Mouse (Mus musculus) lung, postnatal 14 days (tissue): Measurements from ENCODE around the gene Mdc1.

Source experiments
- DNase-seq: peaks from one replicate; pipeline ENCODE4 v3.0.0; 2021

The Mdc1 gene

DNA sequence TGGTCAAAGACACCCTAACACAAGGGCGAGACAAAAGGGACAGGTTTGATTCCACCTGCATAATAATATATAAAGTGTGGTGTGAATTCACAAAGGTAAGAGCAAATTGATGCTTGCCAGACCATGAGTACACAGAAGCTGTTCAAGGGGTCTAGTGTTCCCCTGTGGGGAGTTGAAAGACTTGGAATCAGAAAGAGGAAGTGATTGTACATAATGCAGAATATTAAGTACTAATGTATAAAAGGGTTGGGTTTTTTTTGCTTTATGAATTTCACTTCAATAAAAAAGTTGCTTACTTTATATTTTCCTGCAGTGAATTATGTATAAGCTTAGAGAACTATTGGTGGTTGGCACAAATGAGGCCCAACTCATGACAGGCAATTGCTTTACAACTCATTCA is 18.1 kb downstream of the Mdc1 start:
- DNase-seq = no peak

GRCm38 (mm10) chr17:35859835-35860234 is 18.5 kb downstream of the Mdc1 start:
- DNase-seq = no peak

DNA sequence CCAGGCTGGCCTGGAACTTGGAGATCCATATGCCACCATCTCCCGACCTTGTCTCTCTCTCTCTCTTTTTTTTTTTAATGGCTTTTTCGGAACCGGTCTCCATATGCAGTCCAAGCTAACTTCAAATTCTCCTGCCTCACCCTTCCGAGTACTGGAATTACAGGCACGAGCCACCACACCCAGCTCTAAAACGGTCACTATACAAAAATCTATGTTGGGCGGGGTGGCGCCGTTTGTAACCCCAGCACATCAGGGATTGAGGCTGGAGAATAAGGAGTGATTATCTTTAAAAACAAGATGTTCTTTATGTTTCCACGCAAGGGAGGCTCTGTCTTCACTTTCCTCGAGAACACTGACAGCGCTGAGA is 19.5 kb downstream of the Mdc1 start:
- DNase-seq = no peak

- peak; percentile 91 for DNase-seq
These were observed 20.0 kb downstream of the Mdc1 start, which contains the start of gene Nrm for GRCm38 (mm10) chr17:35861198-35861857. Gene Nrm (plus strand): TSS chr17:35861318.

DNA sequence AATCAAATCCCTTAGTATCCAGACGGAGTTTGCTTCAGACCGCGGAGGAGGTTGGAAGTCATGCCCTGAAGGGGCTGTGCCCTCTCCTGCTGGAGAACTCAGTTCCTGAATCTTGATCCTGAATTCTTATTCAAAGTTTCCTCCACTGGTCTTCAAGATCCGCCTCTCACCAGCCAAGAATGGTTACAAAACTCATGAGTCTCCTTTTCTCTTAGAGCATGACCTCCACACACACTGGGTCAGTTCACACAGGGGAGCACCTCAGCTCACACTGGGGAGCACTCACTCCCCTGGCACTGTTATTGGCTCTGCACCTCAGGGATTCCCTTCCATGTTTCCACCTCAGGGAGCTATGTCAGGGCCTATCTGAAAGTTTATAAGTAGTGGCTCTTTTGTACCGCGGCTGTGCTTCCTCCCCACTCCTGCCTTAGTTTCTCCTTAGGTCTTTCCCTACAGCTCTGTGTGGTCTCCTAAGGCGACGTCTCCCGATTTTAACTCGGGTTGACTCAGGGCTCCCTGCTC is 23.6 kb downstream of the Mdc1 start:
- DNase-seq = no peak

DNA sequence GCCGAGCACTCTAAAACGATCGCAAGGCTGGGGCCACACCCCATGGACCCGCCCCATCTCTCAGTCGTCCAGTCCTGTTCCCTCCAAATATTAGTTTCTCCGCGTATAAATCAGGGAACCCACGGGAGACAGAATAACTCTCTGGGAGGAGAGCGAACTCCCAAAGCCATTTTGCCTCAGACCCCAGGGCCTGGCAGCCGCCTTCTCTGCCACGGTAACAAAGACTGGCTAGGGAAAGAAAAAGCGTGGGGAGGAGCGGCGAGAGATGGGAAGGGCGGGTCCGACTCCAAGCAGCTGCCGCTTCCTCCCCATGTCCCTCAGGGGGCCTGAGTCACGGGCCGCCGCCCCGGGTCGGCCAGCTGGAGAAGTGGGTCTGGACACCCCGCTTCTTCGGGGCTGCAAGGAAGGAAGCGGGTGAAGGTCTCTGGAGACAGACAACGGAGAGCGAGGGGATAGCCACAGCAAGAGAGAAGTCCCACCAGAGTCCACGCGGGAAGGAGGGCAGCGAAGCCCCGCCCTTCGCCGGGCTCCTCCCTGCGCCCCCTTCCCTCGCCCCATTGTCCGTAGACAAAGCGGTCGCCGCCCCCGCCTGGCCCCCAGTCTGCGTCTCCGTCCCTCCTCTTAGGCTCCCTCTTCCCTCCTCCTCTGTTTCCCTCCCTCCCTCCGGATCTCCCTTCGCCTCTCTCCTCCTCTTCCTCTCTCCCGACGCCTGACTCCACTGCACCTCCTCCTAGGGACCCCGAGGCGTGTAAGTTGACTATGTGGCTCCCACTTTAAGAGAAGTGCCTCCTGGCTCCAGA is 24.4 kb downstream of the Mdc1 start, which contains the start of gene Ppp1r18:
Ppp1r18 (plus strand) TSS at position 113 of the 800 bp plus-strand sequence.
- peak; percentile 79 for DNase-seq

- peak; percentile 72 for DNase-seq
These were observed 25.0 kb downstream of the Mdc1 start for GRCm38 (mm10) chr17:35866281-35866831.

- peak; percentile 68 for DNase-seq
These were observed 25.9 kb downstream of the Mdc1 start for GRCm38 (mm10) chr17:35866911-35867890.

DNA sequence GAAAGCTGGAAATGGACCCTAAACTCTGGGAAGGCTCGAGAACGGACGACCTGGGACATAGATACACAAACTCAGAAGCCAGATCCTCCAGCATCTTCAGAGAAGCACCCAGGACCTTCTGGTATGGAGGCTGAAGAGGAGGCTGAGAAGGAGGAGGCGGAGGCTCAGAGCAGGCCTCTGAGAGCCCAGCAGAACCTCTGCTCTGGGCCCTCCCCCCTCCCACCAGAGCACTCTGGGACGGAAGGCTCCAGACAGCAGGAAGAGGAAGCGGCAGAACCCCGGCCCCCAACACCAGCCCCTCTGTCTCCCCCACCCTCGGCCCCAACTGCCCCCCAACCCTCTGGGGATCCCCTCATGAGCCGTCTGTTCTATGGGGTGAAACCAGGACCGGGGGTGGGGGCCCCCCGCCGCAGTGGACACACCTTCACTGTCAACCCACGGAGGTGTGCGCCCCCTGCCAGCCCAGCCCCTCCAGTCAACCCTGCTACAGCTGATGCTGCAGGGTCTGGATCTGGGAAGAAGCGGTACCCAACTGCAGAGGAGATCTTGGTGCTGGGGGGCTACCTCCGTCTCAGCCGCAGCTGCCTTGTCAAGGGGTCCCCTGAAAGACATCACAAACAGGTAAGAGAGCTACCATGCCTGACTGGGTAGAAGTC is 27.0 kb downstream of the Mdc1 start:
- peak; percentile 51 for DNase-seq

- DNase-seq = no peak
These were observed 27.6 kb downstream of the Mdc1 start for GRCm38 (mm10) chr17:35868961-35869345.

DNA sequence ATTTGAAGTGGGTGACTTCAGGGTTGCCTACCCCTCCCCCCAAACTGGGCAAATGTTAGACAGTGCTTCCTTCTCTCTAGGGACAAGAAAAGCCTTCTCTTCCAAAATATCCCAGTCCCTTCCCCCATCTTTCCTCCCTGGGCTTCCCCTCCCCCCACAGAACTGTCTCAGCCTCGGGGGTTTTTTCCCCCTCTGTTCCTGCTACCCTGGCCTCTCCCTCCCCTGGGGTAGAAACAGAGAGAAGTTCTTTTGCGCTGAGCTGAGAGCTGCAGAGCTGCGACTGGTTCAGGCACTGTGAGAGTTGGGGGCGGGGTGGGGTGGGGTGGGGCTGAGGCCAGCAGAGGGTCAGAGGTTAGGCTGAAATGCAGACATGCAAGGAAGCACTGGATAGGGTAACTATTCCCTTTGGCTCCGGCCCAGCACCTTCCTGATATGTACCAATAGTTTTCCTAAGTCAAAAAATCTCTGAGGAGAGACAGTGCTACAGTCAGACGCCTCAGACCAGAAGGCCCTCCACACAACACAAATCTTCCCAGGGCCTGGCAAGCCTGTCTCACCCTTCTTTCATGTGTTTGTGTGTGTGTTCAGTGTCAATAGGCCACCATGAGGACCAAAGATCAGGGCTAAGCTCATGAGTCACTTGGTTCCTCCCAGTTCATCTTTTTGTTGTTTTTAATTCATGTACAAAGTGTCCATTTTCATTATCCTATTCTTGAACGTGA is 28.2 kb downstream of the Mdc1 start:
- DNase-seq = peak; percentile 59

DNA sequence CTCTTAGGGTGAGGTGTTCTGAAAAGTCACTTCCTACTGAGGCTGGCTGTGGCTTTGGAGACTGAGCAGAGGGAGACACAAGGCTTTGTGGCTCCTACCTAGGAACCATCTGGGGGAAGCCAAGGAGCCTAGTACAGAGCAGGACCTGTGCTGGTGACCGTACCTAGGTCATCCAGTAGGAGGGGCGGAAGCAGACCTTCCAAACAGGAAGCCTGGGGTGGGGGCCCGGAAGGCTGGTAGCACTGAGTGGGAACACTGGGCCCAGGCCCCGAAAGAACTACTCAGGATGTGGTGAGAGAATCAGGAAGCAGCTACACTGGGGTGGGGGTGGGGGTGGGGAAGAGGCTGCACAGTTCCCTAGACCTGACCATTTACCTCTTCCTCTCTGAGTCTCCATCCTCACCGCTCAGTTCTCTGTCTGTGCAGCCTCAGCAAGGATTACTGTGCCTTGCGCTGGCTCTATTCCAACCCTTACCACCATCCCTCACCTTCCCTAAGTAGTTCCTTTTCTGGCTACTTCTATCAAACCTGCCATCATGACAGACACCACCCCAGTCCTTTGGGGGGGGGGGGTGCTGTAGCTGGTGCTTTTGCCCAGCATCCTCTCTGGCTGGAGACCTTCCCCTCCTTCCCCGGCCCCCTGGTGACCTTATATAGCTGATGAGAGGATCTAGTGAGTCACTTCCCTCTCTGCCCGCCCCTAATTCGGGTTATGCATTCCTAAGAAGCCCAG is 29.0 kb downstream of the Mdc1 start:
- peak; percentile 76 for DNase-seq

GRCm38 (mm10) chr17:35870884-35871696 is 29.8 kb downstream of the Mdc1 start:
- peak; percentile 45 for DNase-seq

GRCm38 (mm10) chr17:35873774-35874519 is 32.6 kb downstream of the Mdc1 start:
- DNase-seq = peak; percentile 92

DNA sequence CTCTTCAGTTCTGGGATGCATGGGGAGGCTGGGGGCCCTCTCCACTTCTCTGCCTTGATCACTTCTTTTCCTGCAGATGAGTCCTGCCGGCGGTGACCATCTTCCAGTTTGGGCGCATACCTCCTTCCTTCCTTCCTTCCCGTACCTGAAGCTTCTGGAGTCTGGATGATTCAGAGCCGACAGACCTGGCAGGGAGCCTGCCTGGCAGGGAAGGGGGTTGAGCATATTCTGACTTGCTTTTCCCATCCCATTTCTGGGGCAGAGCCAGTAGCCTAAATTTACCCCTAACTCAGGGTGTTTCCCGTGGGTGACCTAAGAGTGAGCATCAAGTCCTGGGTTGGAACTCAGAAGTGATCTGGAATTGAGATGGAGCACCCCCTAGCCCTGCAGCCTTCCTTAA is 33.4 kb downstream of the Mdc1 start:
- DNase-seq = no peak

DNA sequence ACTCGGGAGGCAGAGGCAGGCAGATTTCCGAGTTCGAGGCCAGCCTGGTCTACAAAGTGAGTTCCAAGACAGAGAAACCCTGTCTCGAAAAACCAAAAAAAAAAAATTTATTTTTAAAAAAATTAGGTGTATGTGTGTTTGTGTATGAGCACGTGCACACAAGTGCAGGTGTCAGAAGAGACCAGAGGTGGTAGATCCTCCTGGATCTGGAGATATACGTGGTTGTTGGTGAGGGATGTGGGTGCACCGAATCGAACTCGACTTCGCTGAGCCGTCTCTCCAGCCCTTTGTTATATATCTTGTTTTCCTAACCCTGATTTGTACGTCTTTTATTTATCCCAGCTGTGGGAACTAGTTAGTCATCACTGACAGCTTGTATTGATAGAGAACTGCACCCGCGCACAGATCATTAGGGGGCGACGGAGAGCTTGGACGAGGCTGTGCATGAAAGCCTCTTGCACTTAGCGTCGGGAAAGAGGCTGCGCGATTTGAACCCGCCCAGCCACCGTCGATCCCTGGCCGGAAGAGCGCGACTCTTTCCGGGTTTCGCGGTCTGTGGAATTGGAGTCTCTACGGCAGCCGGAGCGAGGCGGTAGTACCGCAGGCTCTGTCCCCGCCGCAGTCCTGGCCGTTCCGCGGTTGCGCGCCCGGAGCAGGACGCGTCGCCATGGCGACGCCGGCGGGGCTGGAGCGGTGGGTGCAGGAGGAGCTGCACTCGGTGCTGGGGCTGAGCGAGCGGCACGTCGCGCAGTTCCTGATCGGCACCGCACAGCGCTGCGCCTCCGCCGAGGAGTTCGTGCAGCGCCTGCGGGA is 38.1 kb downstream of the Mdc1 start, which contains the start of gene Dhx16:
Dhx16 (plus strand) TSS at position 575 of the 813 bp plus-strand sequence.
- peak; percentile 97 for DNase-seq

GRCm38 (mm10) chr17:35882924-35883323 is 41.6 kb downstream of the Mdc1 start:
- no peak for DNase-seq

GRCm38 (mm10) chr17:35883777-35884176 is 42.5 kb downstream of the Mdc1 start:
- no peak for DNase-seq
